Mouse (Mus musculus): ENCODE measurements around the gene Lhfpl3. TPM values are rescaled to one million over a fixed set of nuclear protein-coding genes. Genes with fewer than 3 reads are reported as not detected.

Gene Lhfpl3
- total and polyA plus RNA-seq, 3 experiments, result 0.04 TPM; not detected in 2

- Histone ChIP-seq H3K79me2 (replicated peaks; ENCODE audit: control insufficient read depth, insufficient read depth, low read length) (no peaks in the 10 kb centered on the region), H3K4me1 (ENCODE audit: control insufficient read depth, insufficient read depth, low read length) (peaks cover 2% of the 10 kb centered on the region; the same call in 1 of the 2 replicates), H3K9ac (ENCODE audit: low read depth, low read length) (no peak overlapping the region), H3K36me3 (ENCODE audit: control insufficient read depth, insufficient read depth, low read length) (no peaks in the 10 kb centered on the region), H3K4me3 (no peak overlapping the region), H3K27ac (no peak overlapping the region), H3K27me3 (ENCODE audit: control insufficient read depth, insufficient read depth, low read length) (no peaks in the 10 kb centered on the region)
- intact Hi-C loops (cut with DNase I), result no loop called here
- TF ChIP-seq CTCF (IDR thresholded peaks at IDR 0.05) (no peak), POLR2A (IDR thresholded peaks at IDR 0.05; ENCODE audit: insufficient read depth, low read depth, low read length) (no peak)
- DNase-seq, result no peak
- WGBS, result 95% methylated on average over 7 of the region's 7 CpGs
These were observed 533.5 kb downstream of the Lhfpl3 start for GRCm38 (mm10) chr5:23279364-23279763.

DNA sequence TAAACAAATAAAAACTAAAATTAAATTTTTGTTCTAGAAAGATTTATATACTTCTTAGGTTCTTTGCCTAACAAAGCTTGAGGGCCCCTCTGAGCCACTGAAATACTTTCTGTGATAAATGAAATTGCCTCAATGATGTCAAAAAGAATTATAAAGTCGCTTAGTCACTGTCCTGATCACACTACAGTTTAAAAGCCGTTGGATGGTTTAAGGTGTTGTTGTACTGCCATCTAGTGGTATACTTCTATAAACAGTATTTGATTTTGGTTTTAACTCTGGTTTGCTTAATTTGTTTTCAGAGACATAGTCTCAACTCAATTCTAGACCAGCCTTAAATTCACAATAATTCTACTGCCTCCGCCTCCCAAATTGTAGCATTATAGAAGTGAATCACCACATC, 539.0 kb downstream of the Lhfpl3 start:
- TF ChIP-seq CTCF (IDR thresholded peaks at IDR 0.05) (peak; percentile 81), EP300 (IDR thresholded peaks at IDR 0.05; ENCODE audit: insufficient read depth, low read depth, low read length) (no peak)
- WGBS, result 7% methylated on average over 3 of the region's 3 CpGs

GRCm38 (mm10) chr5:23289149-23289548, 543.3 kb downstream of the Lhfpl3 start:
- intact Hi-C loops (cut with DNase I), result loop anchor here (10.0 kb wide), 1 partner anchor 274 kb away; no protein-coding TSS in a partner anchor
- TF ChIP-seq CTCF (IDR thresholded peaks at IDR 0.05), result no peak
- no peak for TF ChIP-seq EP300 (IDR thresholded peaks at IDR 0.05; ENCODE audit: insufficient read depth, low read depth, low read length)
- TF ChIP-seq POLR2A (IDR thresholded peaks at IDR 0.05; ENCODE audit: insufficient read depth, low read depth, low read length), result no peak
- no peak overlapping the region for H3K9ac ChIP-seq (ENCODE audit: low read depth, low read length)
- no peak overlapping the region for H3K4me3 ChIP-seq
- no peaks in the 10 kb centered on the region for H3K27me3 ChIP-seq (ENCODE audit: control insufficient read depth, insufficient read depth, low read length)
- H3K27ac ChIP-seq, result no peak overlapping the region
- H3K4me1 ChIP-seq (ENCODE audit: control insufficient read depth, insufficient read depth, low read length), result no peaks in the 10 kb centered on the region
- no peaks in the 10 kb centered on the region for H3K79me2 ChIP-seq (replicated peaks; ENCODE audit: control insufficient read depth, insufficient read depth, low read length)
- no peak for DNase-seq
- no peaks in the 10 kb centered on the region; the same call in 1 of the 2 replicates for H3K36me3 ChIP-seq (ENCODE audit: control insufficient read depth, insufficient read depth, low read length)

More for the DNA sequence above, 539.0 kb downstream of the Lhfpl3 start:
- Histone ChIP-seq H3K79me2 (replicated peaks; ENCODE audit: control insufficient read depth, insufficient read depth, low read length) (no peaks in the 10 kb centered on the region), H3K27me3 (ENCODE audit: control insufficient read depth, insufficient read depth, low read length) (no peaks in the 10 kb centered on the region), H3K9ac (ENCODE audit: low read depth, low read length) (no peak overlapping the region), H3K36me3 (ENCODE audit: control insufficient read depth, insufficient read depth, low read length) (no peaks in the 10 kb centered on the region; the same call in 1 of the 2 replicates), H3K4me3 (no peak overlapping the region), H3K27ac (no peak overlapping the region), H3K4me1 (ENCODE audit: control insufficient read depth, insufficient read depth, low read length) (no peaks in the 10 kb centered on the region)
- no peak for DNase-seq
- intact Hi-C loops (cut with DNase I), result loop anchor here (2.0 to 10.0 kb wide), 2 partner anchors 270 to 644 kb away; no protein-coding TSS in a partner anchor

Small RNAs within 50 kb of the gene (microRNA-seq; reads per million reads assigned to microRNA genes)
- gene Gm28022 (0 reads per million in 2 experiments), gene Gm44363 (0 reads per million in 2 experiments)

Other genes with a start within 250 kb of the Lhfpl3 start
- gene Orc5, start 195.6 kb upstream of the Lhfpl3 start, total RNA-seq (2021), result 1 to 10 TPM; 7.7 TPM
- gene Orc5, start 195.6 kb upstream of the Lhfpl3 start, polyA plus RNA-seq (2012; rRNA removed), result 4.0 TPM in 2 replicates

Measured in heart, adult 2 months (tissue).